Mouse (Mus musculus): ENCODE results near the gene Fam57b.

DNA sequence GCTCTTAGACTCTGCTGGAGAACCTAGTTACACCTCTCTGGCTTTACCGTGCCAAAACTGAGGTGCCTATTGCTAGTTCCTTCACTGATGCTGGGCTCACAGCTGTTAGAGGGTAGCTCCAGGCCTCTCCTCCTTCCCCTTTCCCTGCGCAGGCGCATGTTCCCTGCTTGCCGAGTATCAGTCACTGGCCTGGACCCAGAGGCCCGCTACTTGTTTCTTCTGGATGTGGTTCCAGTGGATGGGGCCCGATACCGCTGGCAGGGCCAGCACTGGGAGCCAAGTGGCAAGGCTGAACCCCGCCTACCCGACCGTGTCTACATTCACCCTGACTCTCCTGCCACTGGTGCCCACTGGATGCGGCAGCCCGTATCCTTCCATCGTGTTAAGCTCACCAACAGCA is 14.8 kb upstream of the Fam57b start:
- TF ChIP-seq GATA1 (IDR thresholded peaks at IDR 0.05; ENCODE audit: borderline replicate concordance, low read length): no peak
- no peak for TF ChIP-seq FLI1 (IDR thresholded peaks at IDR 0.05; ENCODE audit: low read length)
